Mouse (Mus musculus) right cerebral cortex, postnatal 10 days (tissue): Measurements from ENCODE around the gene Ptprk.

Source experiments
- DNase-seq, 2 experiments: peaks; one replicate each; pipeline ENCODE4 v3.0.0; 2021; ENCODE audit warnings: low spot score in 2 of 2

Ptprk gene

DNA sequence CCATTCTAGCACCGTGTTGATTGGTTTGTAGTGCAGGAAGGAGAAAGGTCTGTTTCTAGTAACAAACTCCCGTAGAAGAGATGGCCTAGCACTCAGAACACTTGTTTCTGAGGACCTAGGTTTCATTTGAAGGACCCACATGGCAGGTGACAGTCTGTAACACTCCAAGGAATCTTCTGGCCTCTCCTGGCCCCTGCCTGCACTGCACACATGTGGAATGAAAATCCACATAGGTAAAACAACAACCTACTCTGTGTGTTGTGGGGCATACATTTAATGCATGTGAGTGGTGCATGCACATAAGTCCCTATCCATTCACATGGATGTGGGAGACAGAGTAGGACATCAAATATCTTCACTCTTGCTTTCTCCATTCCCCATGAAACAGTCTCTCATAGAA is 204.1 kb downstream of the Ptprk start:
- DNase-seq, result no peak

DNA sequence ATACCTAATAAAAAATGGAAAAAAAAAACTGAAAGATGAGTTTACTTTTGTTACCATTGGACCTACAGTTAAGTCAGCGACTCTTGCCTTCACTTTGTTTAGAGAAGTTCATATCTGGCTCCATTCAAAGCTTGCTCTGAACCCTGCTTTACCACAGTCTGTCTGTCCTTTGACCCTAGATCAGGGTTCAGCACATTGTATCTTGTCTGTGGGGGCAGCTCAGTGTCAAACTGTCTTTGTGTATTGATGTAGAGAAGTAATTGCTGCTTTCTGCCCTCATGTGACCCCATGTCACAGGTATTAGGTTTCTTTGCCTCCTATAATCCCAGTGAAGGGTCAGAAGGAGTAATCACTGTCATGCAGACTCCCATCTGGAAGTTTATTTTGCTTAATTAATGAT is 222.9 kb downstream of the Ptprk start:
- no peak for DNase-seq

DNA sequence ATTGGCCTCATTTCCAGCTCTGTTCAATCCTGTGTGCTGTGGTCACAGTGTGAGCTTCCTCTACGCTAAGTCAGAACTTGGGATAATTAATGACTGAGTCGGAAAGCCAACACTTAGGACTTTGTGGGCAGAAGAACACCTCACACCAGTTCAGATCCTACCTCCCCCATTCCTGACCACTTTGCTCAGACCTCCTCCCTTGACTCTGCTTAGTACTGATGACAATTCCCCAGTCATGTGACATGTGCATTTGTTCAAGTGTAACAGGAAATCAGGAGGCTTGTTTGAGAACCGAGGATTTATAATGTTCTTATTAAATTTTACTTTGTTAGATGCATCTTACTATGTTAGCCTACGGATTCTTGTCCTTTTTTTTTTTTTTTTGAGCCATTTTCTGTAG is 224.6 kb downstream of the Ptprk start:
- DNase-seq, result no peak

DNA sequence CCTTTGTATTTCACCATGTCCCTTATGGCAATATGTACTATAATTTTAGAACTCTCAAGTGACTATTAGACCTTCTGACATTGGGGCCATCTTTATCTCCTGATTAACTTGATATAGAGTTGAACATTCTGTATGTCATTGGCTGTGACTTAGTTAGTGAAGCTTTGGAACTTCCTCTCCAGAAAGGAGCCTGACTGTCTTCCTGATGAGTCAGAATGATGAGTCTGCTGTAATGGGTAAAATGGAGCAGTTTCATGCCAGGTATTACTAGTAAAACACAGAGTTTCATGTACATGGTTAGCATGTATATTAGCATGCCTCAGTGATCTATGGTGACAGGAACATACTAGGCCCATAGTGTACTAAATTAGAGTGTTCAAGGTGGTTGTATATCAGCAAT is 229.2 kb downstream of the Ptprk start:
- no peak for DNase-seq

DNA sequence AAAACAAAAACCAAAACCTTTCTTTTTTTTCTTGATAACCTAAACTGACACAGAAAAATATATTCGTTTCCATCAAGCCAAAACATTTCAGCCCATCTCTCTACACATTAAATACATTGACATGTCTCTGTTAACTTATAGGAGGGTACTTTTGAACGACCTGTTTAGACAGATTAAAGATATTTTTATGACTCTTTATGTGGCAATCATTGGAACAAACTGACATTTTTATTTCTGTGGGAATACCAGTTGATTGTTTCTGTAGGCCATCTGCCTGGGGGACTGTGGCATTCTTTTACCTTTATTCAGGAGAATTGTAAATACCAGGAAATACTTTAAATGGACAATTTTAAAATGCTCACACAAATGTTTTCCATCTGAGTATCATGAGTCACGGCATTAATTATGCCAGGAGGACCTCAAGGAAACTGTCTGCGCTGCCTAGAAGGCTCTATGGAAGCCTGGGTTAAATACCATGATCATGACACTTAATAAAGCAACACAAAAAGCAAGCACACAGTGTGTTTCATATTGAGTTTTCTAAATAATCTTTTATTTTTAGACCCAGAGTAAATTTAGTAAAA is 229.8 kb downstream of the Ptprk start:
- no peak for DNase-seq

DNA sequence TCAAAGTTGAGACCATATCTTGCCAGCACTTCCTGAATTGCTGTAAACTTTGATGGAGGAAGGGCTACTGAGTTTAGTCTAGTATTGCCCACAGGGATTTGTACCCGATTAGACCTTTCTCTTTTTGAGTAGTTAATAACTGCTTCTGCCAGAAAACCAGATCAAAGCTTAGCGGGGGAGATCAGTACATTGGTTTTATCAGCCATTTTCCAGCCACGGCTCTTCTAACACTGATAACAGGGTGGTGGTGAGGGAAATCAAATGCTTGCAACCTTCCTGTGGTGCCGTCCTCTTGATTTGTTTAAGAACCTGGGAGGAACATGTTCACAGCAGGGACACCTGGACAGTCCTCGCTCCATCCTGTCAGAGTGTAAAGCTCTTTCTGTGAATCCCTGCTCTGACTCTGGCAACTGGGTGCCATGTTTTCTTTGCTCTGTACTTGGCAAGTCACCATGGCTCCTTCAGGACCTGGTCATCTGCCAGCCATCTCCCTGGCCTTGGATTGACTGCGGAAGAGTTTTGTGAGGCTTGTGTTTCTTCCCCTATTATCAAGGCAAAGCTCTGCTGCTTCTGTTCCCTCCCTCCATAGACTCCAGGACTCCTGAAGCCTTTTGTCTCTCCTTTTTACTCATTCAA is 231.9 kb downstream of the Ptprk start:
- peak in 1 of 2 experiments; percentile 25 for DNase-seq

DNA sequence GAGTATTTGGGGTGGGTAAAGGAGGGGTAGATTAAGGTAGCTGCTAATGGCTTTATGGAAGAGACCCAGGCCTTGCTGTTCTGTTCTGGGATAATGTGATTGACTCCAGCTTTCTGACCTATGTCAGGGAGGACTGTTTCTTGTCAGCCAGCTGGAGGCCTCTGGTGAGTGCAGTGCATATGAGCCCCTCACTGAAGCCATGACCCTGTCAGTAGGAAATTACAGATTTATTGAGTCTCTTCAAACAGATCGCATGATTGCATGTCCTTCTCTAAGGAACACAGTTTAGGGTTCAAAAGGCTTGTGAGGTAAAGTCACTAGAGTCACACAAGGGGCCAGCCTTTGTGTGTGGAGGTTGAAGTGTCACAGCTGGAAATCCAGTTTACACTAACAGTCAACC is 236.7 kb downstream of the Ptprk start:
- DNase-seq, result no peak

DNA sequence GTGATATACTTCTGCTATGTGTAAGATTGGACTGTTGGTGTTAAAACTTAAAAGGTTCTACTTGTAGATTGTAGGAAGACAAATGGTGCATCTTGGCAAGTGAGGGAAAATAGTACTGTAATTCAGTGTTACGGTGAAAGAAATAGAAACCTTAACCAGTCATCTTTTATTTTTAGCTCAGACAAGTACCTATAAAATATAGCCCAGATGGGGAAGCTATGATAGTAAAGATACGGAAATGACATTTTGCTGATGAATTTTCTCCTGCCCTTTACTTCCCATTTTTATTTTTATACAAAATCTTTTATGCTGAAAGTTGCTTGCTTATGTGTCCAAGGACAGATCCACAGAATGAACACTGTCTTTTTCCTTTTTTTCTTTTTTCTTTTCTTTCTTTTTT is 248.4 kb downstream of the Ptprk start:
- no peak for DNase-seq

DNA sequence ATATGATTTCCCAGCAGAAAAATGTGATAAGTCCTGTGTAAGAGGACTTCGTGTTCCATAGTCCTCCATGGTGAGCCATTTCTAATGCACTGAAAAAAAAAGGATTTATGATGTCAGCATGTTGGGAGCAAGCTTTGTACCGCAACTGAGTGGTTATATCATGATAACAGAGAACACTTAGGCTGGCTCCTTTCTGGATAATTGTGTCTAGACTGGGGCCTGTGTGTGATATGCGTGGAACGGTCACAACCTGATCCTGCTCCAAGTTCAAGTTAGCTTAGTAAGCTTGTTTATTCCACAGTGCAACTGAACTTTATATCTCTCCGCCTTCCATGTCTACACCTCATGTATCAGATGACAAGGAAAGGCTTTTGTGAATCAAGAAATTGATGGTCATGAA is 260.6 kb downstream of the Ptprk start:
- no peak for DNase-seq

DNA sequence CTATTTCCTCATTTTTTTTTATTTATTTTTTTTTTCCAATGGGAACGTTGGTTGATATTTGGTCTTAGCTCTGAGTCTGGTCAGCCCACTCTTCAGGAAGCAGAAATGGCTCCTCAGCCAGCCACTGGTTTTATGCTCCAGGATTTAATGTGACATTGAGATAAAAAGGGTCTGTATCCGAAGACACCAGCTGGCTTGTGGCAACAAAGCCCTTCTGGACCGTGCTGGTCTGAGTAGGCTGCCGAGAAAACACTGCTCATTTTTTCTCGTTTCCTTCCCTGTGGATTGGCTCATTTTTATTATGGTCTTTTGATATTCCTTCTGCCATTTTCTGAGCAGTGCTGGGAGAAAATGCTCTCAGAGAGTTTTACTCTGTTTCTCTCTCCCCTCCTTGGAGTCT is 263.9 kb downstream of the Ptprk start:
- DNase-seq, result peak; percentile 28 to 30

DNA sequence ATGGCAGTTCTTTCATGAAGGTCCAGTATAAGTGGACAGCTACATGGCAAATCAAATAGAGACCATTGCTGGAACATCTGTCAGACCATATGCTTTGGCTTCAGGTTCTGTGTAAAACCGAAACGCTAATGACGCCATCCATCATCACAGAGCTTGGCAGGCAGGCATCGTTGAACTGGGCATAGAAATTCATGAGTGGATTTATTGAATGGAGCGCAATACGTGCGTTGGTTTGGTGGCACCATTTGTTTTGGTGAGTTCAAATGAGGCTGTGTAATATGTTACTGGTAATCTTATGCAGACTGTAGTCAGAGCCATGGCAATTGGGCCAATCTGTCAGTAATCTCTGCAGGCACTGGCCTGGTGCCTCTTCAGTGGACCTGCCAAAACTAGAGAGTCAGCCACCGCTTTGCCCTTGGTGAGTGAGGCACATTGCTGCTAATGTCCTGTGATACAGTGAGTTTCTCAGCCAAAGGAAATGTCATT is 270.6 kb downstream of the Ptprk start:
- DNase-seq, result peak; percentile 57 to 69

DNA sequence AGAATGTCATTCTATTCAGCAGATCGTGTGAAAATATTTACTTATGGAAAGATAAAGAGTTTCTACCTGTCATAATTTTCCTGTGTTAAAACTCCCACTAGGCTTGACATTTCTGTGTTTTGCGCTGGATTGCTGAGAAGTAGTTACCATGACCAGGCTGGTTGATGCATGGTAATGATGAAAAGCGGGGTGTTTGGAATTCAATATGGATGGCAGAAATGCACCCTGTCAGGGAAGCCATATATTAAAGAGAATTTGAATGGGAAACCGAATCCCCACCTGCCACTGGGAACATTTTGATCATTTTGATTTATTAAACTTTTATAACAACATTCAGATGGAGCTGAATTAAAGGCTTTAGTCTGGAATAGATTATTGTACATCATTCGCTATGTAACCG is 290.7 kb downstream of the Ptprk start:
- no peak for DNase-seq

DNA sequence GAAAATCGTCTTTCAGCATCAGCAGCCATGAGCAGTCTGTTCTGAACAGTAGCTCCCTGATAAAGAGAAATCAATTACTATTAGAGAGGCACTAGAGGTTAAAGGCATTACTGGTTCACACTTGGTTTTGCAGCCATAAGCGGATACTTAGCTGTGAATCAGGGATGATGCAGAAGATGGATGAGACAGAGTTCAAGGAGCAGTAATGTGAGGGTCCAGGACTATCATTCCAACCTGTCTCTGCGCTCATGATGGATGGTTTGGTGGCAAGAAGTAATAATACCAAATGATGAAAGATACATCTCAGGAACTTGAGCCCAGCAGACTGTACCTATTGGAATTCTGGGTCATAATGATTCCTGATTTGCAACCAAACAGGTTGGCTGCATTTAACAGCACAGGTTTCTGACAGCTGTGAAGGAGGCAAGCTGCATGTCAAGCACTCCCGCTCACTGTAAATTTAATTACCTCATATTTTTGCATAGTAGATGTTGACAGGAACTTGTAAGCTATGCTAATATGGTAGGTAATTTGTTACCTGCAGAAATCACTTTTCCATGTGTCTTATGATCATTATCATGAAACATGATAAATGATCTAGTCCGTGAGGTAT is 291.6 kb downstream of the Ptprk start:
- DNase-seq, result no peak

DNA sequence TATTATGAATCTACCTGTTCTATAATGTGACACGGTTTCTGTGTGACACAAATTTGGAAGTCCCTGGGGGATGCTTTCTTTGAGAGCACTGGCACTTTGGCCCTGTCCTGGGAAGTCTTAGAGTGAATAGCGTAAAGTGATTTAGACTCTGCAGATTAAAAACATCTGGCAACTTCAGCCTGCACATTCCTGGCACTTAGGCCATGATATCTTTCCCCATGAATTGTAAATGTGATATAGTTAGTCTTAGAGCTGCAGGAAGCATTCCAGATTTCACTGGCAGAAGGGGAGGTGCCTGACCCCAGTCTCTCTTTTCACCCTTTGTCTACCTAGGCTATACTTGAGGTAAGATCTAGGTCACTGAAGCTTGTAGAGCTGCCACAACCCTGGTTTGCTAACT is 295.2 kb downstream of the Ptprk start:
- no peak for DNase-seq

DNA sequence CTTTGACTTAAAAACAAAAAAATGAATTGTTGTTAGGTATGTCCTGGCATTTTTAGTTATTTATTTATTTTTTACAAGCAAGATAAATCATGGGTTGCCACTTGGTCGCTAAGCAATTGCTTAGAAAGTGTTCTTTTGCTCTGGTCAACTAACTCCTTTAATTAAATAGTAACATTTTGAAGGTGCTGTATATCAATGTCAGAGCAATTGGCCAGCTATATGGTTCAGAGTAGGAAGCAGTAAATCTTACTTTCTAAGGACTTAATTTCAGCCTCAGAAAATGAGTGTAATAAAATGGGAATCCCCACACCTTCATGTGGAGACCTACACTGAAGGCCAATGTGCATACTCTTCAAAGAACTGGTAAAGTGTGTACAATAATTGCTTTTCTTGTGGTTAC is 300.3 kb downstream of the Ptprk start:
- no peak for DNase-seq

DNA sequence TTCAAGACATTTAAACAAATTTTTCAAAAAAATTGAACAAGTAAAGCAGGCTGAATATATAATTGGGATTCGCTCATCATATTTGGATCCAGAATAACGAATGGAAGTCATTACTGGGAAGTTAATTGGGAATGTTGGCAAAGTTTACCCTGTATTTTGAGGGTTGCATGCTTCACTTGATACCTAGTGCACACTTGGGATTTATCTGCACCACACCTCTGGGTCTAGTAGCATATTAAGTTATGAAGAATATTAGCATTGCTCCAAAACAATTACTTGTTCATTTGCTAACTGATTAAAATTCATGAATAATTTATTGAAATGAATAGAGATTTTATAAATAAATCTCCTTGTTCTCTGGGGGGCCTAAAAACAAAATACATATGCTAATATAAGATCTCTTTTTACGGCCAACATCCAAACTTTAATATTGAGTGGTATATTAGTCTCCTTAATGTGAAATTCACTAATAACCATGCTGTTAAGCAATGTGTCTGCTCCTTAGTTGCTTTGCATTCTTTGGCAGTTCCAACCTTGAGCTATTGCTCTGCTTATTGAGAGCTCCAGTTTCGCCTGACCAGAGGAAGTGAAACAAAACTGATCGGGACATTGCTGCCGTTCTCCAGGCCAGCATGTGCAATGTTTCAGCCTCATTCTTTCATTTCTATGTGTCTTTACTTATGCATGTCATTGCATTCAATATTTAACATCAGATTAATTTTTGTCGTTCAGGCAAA is 305.3 kb downstream of the Ptprk start:
- DNase-seq, result no peak

DNA sequence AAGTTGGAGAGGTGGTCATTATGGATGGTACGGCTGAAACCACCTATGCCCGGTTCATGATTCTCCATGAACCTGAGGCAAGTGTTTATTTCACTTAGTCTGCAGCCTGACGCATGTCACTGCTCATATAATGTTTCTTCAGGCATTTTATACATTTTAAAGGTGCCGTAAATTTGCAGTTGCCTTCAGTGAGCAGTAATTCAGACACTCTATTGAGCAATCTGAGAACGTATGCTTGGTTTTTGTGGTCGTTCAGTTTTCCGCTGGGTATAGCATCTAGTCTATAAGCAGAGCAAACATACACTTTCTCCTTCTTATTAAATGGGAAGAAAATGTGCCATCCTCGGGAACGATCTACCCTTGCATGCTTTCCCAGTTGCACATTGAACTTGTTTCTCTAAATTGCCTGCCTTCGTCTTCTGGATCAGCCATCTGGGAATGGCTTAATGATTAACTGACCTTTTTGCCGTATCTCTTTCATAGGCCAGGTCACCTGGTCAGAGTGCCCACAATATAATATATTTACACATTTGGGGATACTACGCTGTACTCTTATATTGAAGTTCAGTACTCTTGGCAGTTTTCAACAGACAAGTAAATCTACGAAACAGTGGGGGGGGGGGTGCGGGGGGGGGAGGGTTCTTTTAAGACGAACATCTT is 313.1 kb downstream of the Ptprk start:
- DNase-seq, result no peak

DNA sequence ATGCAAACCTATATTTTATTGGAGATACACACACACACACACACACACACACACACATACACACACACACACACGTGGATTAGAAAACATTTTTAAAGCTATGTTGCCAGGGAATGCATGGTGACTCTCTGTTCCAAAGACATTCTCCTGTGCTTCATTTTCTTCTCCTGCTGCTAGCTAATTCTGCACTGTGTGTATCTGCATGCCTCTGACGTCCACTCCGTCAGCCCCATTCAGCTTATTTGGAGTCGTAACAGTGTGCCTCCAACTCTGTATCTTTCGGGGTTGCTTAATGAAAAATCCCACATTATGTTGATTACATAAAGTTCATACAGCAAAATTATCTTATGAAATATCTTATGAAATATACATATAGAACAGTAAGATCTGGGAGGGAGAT is 316.5 kb downstream of the Ptprk start:
- DNase-seq, result no peak

DNA sequence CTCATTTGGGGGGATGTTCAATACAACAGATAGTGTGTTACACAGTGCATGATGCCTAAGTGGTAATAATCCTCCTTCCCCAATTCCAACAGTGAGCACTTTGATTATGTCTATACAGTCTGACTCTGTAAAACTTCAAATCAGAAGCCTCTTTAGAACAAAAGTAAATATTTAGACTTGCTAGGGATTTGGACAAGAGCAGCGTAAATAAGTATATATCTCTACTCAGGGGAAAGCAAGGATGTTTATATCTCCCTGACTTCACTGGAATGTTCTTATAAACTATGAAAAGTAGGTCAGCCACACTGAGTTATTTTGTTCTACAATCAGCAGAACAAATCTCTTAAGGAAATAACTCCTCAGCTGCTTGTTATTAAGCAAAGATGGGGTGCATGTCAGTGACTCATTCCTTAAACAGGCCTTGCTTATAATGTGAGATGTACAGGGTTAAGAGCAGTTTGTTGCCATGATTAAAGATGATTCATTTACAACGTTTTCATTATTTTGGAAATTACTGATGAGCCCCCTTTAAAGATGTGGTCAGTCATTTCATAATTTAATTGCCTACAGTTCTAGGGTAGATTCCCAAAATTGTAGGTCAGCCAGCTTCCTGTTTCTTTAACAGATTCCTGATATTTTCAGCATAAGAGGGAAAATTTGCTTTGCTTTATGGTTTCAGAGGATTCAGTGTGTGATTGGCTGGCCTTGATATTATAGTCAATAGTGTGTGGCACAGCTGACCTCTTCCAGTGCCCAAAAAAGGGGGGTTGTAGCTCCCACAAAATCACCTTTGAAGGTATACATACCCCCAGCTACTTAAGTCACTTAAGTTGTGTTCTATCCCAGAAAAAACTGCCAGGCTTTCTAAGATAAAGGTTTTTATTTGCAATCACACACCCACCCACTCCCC is 321.2 kb downstream of the Ptprk start:
- no peak for DNase-seq

DNA sequence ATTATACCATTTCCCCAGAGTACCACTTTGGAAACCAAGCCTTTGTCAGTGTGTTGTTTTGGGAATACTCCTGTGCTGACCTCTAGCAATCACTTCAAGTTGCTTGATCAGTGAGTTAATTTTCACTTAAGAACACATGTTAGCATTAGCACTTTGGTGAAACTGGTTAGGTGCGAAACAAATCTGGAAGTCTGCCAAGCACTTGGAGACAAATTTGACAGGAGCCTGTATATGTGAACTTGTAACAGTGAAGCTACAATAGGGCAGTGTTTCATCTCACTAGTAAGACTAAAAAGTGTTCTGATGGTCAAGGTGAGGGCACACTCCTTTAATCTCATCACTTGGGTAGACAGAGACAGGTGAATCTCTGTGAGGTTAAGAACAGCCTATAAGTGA is 321.9 kb downstream of the Ptprk start:
- peak in 1 of 2 experiments; percentile 30 for DNase-seq

DNA sequence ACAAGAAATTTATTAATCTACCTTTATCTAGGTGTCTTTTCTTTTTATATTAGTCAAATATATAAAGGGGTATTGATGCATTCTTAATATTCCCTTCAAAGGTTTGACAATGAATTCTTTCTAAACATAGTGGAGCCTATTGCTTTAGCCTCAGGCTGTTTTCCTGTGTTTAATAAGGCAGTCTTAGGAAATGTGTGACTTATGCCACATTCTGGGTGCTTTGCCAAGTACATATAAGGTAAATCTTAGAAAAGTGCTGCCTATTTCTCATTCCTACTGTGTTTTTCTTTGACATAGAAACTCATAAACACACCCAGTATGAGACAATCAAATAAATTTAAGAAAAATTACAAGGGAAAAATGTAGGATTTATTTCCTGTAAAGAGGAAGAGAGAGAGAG is 327.2 kb downstream of the Ptprk start:
- DNase-seq, result no peak
